Mouse (Mus musculus) heart, embryonic 10.5 days (tissue): ENCODE measurements around the gene Stat5b. TPM values are rescaled to one million over a fixed set of nuclear protein-coding genes. Genes with fewer than 3 reads are reported as not detected.

Experiments used
- DNase-seq: peaks from one replicate; pipeline ENCODE4 v3.0.0-alpha.2; 2017; ENCODE audit warnings: low spot score
- H3K27ac ChIP-seq: fragments of 300-500 bp; sonication (generic); 2 replicates; pipeline ENCODE4 v1.5.1; 2016; ENCODE audit warnings: mild to moderate bottlenecking
- H3K27me3 ChIP-seq: fragments of 300-500 bp; sonication (generic); 2 replicates; pipeline ENCODE4 v1.6.1; 2016; ENCODE audit warnings: mild to moderate bottlenecking; ENCODE audit not compliant: poor library complexity, insufficient read depth, severe bottlenecking
- H3K36me3 ChIP-seq: fragments of 300-500 bp; sonication (generic); 2 replicates; pipeline ENCODE4 v1.6.1; 2016; ENCODE audit warnings: mild to moderate bottlenecking, moderate library complexity
- H3K4me1 ChIP-seq: fragments of 300-500 bp; sonication (generic); 2 replicates; pipeline ENCODE4 v1.6.1; 2016; ENCODE audit warnings: mild to moderate bottlenecking
- H3K4me3 ChIP-seq: fragments of 300-500 bp; sonication (generic); 2 replicates; pipeline ENCODE4 v1.5.1; 2016; ENCODE audit warnings: mild to moderate bottlenecking, moderate library complexity
- H3K9me3 ChIP-seq: fragments of 300-500 bp; sonication (generic); 2 replicates; pipeline ENCODE4 v1.6.1; 2016; ENCODE audit warnings: mild to moderate bottlenecking, moderate library complexity
- WGBS: fragments of 180-500 bp; shearing (Covaris S2); methylation state at CpG from one replicate; pipeline ENCODE4 v1.1.7; 2016; 5-methylcytosine and 5-hydroxymethylcytosine counted together
- polyA plus RNA-seq: library from polyadenylated mRNA; unstranded; fragments of >200 nt; fragmentation: Nextera tagmentation; extraction: Ambion mirVana; gene quantifications from 2 replicates; pipeline ENCODE4 v1.2.1, GENCODE M21; 2016

Gene Stat5b
- polyA plus RNA-seq, 1 experiment from 2014 or later: 25.7 TPM

GRCm38 (mm10) chr11:100826161-100826866 lies 24.2 kb downstream of the Stat5b start:
- 85% methylated on average over 13 of the region's 13 CpGs for WGBS
- Histone ChIP-seq H3K9me3 (no peaks in the 10 kb centered on the region), H3K4me1 (peaks cover 52% of the 10 kb centered on the region), H3K27ac (peak overlapping the region; percentile 4; the same call in 1 of the 2 replicates), H3K27me3 (no peaks in the 10 kb centered on the region), H3K4me3 (no peak overlapping the region), H3K36me3 (0 out of 2 replicates have a peak, but pooled peaks cover 2% of the 10 kb centered on the region)
- DNase-seq: no peak

- no peak overlapping the region for H3K27ac ChIP-seq
- 79% methylated on average over 9 of the region's 9 CpGs for WGBS
- H3K9me3 ChIP-seq: no peaks in the 10 kb centered on the region
- H3K27me3 ChIP-seq: no peaks in the 10 kb centered on the region
- H3K4me3 ChIP-seq: no peak overlapping the region
- H3K4me1 ChIP-seq: peaks cover 49% of the 10 kb centered on the region
- H3K36me3 ChIP-seq: 0 out of 2 replicates have a peak, but pooled peaks cover 2% of the 10 kb centered on the region
- no peak for DNase-seq
Measured at GRCm38 (mm10) chr11:100825451-100825850, 25.1 kb downstream of the Stat5b start.

DNA sequence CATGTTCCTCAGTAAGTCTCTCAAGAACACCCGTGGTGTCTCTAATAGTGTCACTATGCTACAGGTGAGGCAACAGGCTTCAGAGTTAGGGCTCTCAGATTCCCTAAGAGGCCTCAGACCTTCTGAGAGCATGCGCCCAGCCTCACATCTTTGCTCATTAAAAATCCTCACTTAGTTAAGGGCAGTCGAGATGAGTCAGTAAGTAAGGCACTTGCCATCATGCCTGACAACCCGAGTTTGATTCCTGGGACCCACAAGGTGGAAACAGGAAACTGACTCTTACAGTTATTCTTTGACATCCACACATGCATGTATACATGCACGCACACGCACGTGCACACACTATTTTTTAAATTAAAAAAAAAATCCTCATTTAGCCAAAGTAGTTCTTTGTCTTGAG lies 26.0 kb downstream of the Stat5b start:
- no peak for DNase-seq
- 0 out of 2 replicates have a peak, but pooled peaks cover 2% of the 10 kb centered on the region for H3K36me3 ChIP-seq
- H3K4me1 ChIP-seq: peaks cover 56% of the 10 kb centered on the region
- no peaks in the 10 kb centered on the region for H3K27me3 ChIP-seq
- WGBS: 76% methylated on average over 7 of the region's 7 CpGs
- H3K4me3 ChIP-seq: no peak overlapping the region
- H3K9me3 ChIP-seq: no peaks in the 10 kb centered on the region
- peak overlapping the region; percentile 38; the same call in 1 of the 2 replicates for H3K27ac ChIP-seq

DNA sequence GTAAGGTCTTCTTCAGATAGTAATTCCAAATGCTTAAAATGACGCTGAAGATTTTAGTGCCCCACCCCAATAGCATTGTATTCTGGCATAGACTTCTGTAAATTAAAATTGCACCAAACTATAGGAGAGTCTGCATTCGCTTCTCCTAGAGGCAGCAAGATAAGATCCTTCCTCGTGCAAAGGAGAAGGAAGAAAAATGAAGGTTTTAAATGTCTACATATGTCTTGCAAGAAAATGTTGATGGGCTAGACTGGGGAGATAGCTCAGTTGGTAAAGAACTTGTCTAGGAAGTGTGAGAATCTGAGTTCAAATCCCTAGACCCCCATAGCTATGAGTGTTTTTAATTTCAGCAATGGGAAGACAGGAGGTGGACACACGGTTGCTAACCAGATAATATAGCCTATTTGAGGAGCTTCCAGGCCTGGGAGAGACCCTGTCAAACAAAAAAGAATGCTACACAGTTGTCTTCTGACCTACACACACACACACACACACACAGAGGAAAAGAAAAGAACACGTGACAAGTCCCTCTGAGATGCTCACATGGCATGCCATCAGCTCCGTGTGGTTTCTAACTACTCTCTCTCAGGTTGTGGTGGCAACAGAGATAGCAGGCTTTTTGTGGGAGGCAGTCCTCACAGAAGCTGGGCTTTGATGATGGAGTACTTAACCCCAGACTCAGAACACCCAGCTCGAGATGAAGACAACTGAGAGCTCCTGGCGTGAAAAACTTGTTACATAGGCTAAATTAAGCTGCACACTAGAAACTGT lies 26.8 kb downstream of the Stat5b start:
- H3K4me1 ChIP-seq: peaks cover 56% of the 10 kb centered on the region
- 55% methylated on average over 8 of the region's 8 CpGs for WGBS
- no peaks in the 10 kb centered on the region for H3K27me3 ChIP-seq
- H3K9me3 ChIP-seq: no peaks in the 10 kb centered on the region
- H3K27ac ChIP-seq: peak overlapping the region; percentile 38; the same call in 1 of the 2 replicates
- no peak for DNase-seq
- no peak overlapping the region for H3K4me3 ChIP-seq
- H3K36me3 ChIP-seq: 0 out of 2 replicates have a peak, but pooled peaks cover 2% of the 10 kb centered on the region

DNA sequence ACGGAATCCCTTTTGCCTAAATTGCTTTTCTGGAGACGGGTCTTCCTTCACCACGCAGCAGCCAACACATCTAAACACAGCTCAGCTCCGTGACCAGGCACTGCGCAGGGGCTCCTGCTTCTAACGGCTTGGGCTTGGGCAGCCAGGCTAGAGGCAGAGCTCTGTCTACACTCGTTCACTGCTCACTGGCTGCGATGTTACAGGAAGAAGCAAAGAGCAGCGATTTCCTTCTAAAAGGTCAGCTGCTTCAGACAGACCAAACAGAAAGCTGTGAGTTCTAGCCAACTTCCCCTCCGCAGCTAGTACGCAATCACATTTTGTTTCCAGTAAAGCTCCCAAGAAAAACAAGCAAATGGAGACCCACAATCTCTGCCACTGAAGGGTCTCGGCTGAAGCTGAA lies 28.2 kb downstream of the Stat5b start:
- Histone ChIP-seq H3K4me3 (no peak overlapping the region), H3K27me3 (no peaks in the 10 kb centered on the region), H3K27ac (peak overlapping the region; percentile 1; the same call in 1 of the 2 replicates), H3K36me3 (0 out of 2 replicates have a peak, but pooled peaks cover 2% of the 10 kb centered on the region), H3K9me3 (no peaks in the 10 kb centered on the region), H3K4me1 (peaks cover 60% of the 10 kb centered on the region)
- 58% methylated on average over 12 of the region's 12 CpGs for WGBS
- no peak for DNase-seq

GRCm38 (mm10) chr11:100821605-100822220 lies 28.8 kb downstream of the Stat5b start:
- Histone ChIP-seq H3K4me3 (no peak overlapping the region), H3K27ac (0 out of 2 replicates have a peak overlapping the region, but pooled peaks have one; percentile 1), H3K9me3 (no peaks in the 10 kb centered on the region), H3K27me3 (no peaks in the 10 kb centered on the region), H3K4me1 (peaks cover 67% of the 10 kb centered on the region), H3K36me3 (no peaks in the 10 kb centered on the region)
- DNase-seq: no peak
- 89% methylated on average over 13 of the region's 13 CpGs for WGBS

DNA sequence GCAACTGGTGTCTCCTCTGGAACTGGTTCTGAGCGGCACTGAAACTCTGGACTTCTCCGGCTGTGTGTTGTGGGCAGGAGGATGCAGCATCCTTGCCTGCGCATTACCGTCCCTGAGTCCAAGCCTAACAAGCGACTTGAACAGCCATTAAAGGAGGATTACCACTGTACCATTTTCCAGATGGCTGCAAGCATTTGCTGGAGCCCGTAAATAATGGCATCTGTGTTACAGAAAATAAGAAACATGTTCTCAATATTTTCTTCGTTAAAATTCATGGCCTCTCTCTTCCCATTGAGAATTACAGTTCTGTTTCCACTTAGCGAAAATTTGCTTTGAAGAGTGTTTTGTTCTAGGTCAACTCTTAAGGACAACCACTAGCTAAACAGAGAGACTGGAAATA lies 30.5 kb downstream of the Stat5b start:
- no peaks in the 10 kb centered on the region for H3K27me3 ChIP-seq
- no peak overlapping the region for H3K4me3 ChIP-seq
- WGBS: 87% methylated on average over 8 of the region's 8 CpGs
- no peaks in the 10 kb centered on the region for H3K9me3 ChIP-seq
- peak overlapping the region; percentile 17; the same call in 1 of the 2 replicates for H3K27ac ChIP-seq
- DNase-seq: no peak
- peaks cover 73% of the 10 kb centered on the region for H3K4me1 ChIP-seq
- no peaks in the 10 kb centered on the region for H3K36me3 ChIP-seq

- WGBS: 55% methylated on average over 16 of the region's 16 CpGs
- H3K27ac ChIP-seq: peak overlapping the region; percentile 23; the same call in 1 of the 2 replicates
- no peaks in the 10 kb centered on the region for H3K36me3 ChIP-seq
- DNase-seq: no peak
- no peak overlapping the region for H3K4me3 ChIP-seq
- H3K9me3 ChIP-seq: no peaks in the 10 kb centered on the region
- H3K4me1 ChIP-seq: peaks cover 73% of the 10 kb centered on the region
- no peaks in the 10 kb centered on the region for H3K27me3 ChIP-seq
Measured at GRCm38 (mm10) chr11:100819626-100820025, 30.9 kb downstream of the Stat5b start.

- H3K27me3 ChIP-seq: no peaks in the 10 kb centered on the region
- no peak overlapping the region for H3K4me3 ChIP-seq
- 84% methylated on average over 8 of the region's 8 CpGs for WGBS
- H3K36me3 ChIP-seq: no peaks in the 10 kb centered on the region
- peaks cover 73% of the 10 kb centered on the region for H3K4me1 ChIP-seq
- DNase-seq: no peak
- no peaks in the 10 kb centered on the region for H3K9me3 ChIP-seq
- H3K27ac ChIP-seq: no peak overlapping the region
Measured at GRCm38 (mm10) chr11:100819048-100819447, 31.5 kb downstream of the Stat5b start.

- H3K27me3 ChIP-seq: no peaks in the 10 kb centered on the region
- no peak overlapping the region for H3K4me3 ChIP-seq
- 0 out of 2 replicates have a peak overlapping the region, but pooled peaks have one; percentile 37 for H3K27ac ChIP-seq
- no peaks in the 10 kb centered on the region for H3K36me3 ChIP-seq
- H3K4me1 ChIP-seq: peaks cover 68% of the 10 kb centered on the region
- no peak for DNase-seq
- 87% methylated on average over 15 of the region's 15 CpGs for WGBS
- no peaks in the 10 kb centered on the region for H3K9me3 ChIP-seq
Measured at GRCm38 (mm10) chr11:100818359-100819012, 32.0 kb downstream of the Stat5b start.

- no peaks in the 10 kb centered on the region for H3K9me3 ChIP-seq
- H3K4me3 ChIP-seq: no peak overlapping the region
- no peak for DNase-seq
- H3K27me3 ChIP-seq: no peaks in the 10 kb centered on the region
- WGBS: 86% methylated on average over 9 of the region's 9 CpGs
- H3K36me3 ChIP-seq: peaks cover 2% of the 10 kb centered on the region; the same call in 1 of the 2 replicates
- H3K27ac ChIP-seq: 0 out of 2 replicates have a peak overlapping the region, but pooled peaks have one; percentile 22
- H3K4me1 ChIP-seq: peaks cover 67% of the 10 kb centered on the region
Measured at GRCm38 (mm10) chr11:100817311-100817710, 33.2 kb downstream of the Stat5b start.

- Histone ChIP-seq H3K9me3 (no peaks in the 10 kb centered on the region; the same call in 1 of the 2 replicates), H3K4me1 (peaks cover 67% of the 10 kb centered on the region), H3K27me3 (no peaks in the 10 kb centered on the region), H3K4me3 (no peak overlapping the region), H3K36me3 (peaks cover 7% of the 10 kb centered on the region), H3K27ac (peak overlapping the region; percentile 57; the same call in 1 of the 2 replicates)
- DNase-seq: no peak
- WGBS: 70% methylated on average over 4 of the region's 4 CpGs
Measured at GRCm38 (mm10) chr11:100816801-100817200, 33.7 kb downstream of the Stat5b start.
